Mouse (Mus musculus) myocyte (in vitro differentiated cells): ENCODE results near the gene Mrpl34.

Experiments
- CEBPB ChIP-seq: IDR thresholded peaks from 2 replicates; pipeline ENCODE4 v1.6.1; 2011; ENCODE audit warnings: mild to moderate bottlenecking, moderate library complexity; ENCODE audit not compliant: poor library complexity, insufficient read depth, severe bottlenecking
- E2F4 ChIP-seq: IDR thresholded peaks from one replicate; pipeline ENCODE4 v1.6.1; 2011; ENCODE audit warnings: mild to moderate bottlenecking, control low read depth, moderate library complexity; ENCODE audit not compliant: insufficient read depth
- MAX ChIP-seq: IDR thresholded peaks from one replicate; pipeline ENCODE4 v1.6.1; 2011; ENCODE audit warnings: low read depth, mild to moderate bottlenecking, control low read depth
- MYOD1 ChIP-seq, 3 experiments: IDR thresholded peaks; one replicate each; pipeline ENCODE4 v1.6.1; 2011; ENCODE audit warnings: control low read depth in 2 of 3, low read depth in 2 of 3, mild to moderate bottlenecking in 2 of 3, moderate library complexity in 1 of 3; ENCODE audit not compliant: insufficient read length in 2 of 3, control insufficient read depth in 1 of 3
- MYOG ChIP-seq, 3 experiments: IDR thresholded peaks; one replicate each; pipeline ENCODE4 v1.6.1; 2011; ENCODE audit warnings: control low read depth in 2 of 3, low read depth in 2 of 3, mild to moderate bottlenecking in 2 of 3; ENCODE audit not compliant: insufficient read length in 2 of 3, control insufficient read depth in 1 of 3, insufficient read depth in 1 of 3
- POLR2A ChIP-seq: IDR thresholded peaks from one replicate; pipeline ENCODE4 v1.6.1; 2011; ENCODE audit warnings: low read depth, mild to moderate bottlenecking, control low read depth, moderate library complexity; ENCODE audit not compliant: insufficient read length
- POLR2AphosphoS2 ChIP-seq: IDR thresholded peaks from one replicate; pipeline ENCODE4 v1.6.1; 2011; ENCODE audit warnings: low read depth, control low read depth; ENCODE audit not compliant: insufficient read length
- REST ChIP-seq: IDR thresholded peaks from one replicate; pipeline ENCODE4 v1.6.1; 2011; ENCODE audit warnings: mild to moderate bottlenecking, control low read depth, moderate library complexity; ENCODE audit not compliant: insufficient read depth, insufficient read length
- SRF ChIP-seq: IDR thresholded peaks from one replicate; pipeline ENCODE4 v1.6.1; 2011; ENCODE audit warnings: low read depth; ENCODE audit not compliant: control insufficient read depth, insufficient read length
- TCF12 ChIP-seq: IDR thresholded peaks from one replicate; pipeline ENCODE4 v1.6.1; 2011; ENCODE audit warnings: mild to moderate bottlenecking, control low read depth; ENCODE audit not compliant: poor library complexity, insufficient read depth, severe bottlenecking
- USF1 ChIP-seq: IDR thresholded peaks from one replicate; pipeline ENCODE4 v1.6.1; 2011; ENCODE audit warnings: low read depth, mild to moderate bottlenecking, control low read depth, moderate library complexity

- TF ChIP-seq POLR2A (no peak), MYOD1 (IDR thresholded peaks at IDR 0.05; ENCODE audit: control insufficient read depth in 1 of 3, insufficient read length in 2 of 3, low read depth in 2 of 3) (no peak), MAX (no peak), SRF (no peak), CEBPB (no peak), TCF12 (no peak), POLR2AphosphoS2 (no peak), USF1 (no peak), MYOG (IDR thresholded peaks at IDR 0.05; ENCODE audit: control insufficient read depth in 1 of 3, insufficient read depth in 1 of 3, insufficient read length in 2 of 3, low read depth in 2 of 3) (no peak), E2F4 (no peak), REST (no peak)
Observed at GRCm38 (mm10) chr8:71477196-71477845, 12.6 kb downstream of the Mrpl34 start.
